Mouse (Mus musculus) heart, adult 2 months (tissue): ENCODE data around the gene Iqca.

Experiments
- CTCF ChIP-seq: fragments of 200-600 bp; IDR thresholded peaks from 2 replicates; pipeline ENCODE4 v1.8.1; 2022; ENCODE audit warnings: antibody characterized with exemption, mild to moderate bottlenecking, moderate library complexity
- EP300 ChIP-seq: fragments of 200-500 bp; IDR thresholded peaks from 2 replicates; pipeline ENCODE4 v1.6.1; 2011; ENCODE audit warnings: low read depth, low read length, control low read depth; ENCODE audit not compliant: insufficient read depth
- POLR2A ChIP-seq: fragments of 200-500 bp; IDR thresholded peaks from 2 replicates; pipeline ENCODE4 v1.6.1; 2011; ENCODE audit warnings: mild to moderate bottlenecking, low read depth, low read length, control low read depth; ENCODE audit not compliant: insufficient read depth

GRCm38 (mm10) chr1:90114586-90114985, 38.6 kb downstream of the Iqca start:
- TF ChIP-seq CTCF (no peak), POLR2A (no peak), EP300 (no peak)
